Mouse (Mus musculus): Measurements from ENCODE around the gene Anks6. TPM values are rescaled to one million over a fixed set of nuclear protein-coding genes. Genes with fewer than 3 reads are reported as not detected.

Gene Anks6
- total and polyA plus RNA-seq, 3 experiments = not detected

- Histone ChIP-seq H3K9ac (ENCODE audit: insufficient read depth, low read depth) (no peak overlapping the region), H3K36me3 (replicated peaks in 1 of 2; ENCODE audit: control insufficient read depth in 1 of 2, insufficient read depth in 1 of 2, low read length in 1 of 2) (no peaks in the 10 kb centered on the region), H3K27ac (ENCODE audit: insufficient read depth, low read depth) (no peak overlapping the region), H3K79me2 (replicated peaks; ENCODE audit: control insufficient read depth, extremely low read depth, insufficient read depth, poor library complexity, severe bottlenecking) (no peaks in the 10 kb centered on the region), H3K4me2 (ENCODE audit: insufficient read depth, low read depth, poor library complexity, severe bottlenecking) (0 out of 2 replicates have a peak overlapping the region, but pooled peaks have one; percentile 3), H3K4me3 (replicated peaks in 1 of 3; ENCODE audit: low read depth in 2 of 3, low read length in 2 of 3, poor library complexity in 1 of 3) (no peak overlapping the region), H3K9me3 (replicated peaks; ENCODE audit: low read length) (no peaks in the 10 kb centered on the region), H3K4me1 (ENCODE audit: control insufficient read depth in 1 of 2, insufficient read depth in 2 of 2) (peaks cover 3 to 6% of the 10 kb centered on the region in 2 experiments; a peak in 2 of 4 replicates), H3K27me3 (replicated peaks) (peaks cover 6% of the 10 kb centered on the region)
- in situ Hi-C loops (cut with MboI; ENCODE audit: low pct_ligation_motif_present, low pct_unique_long_range_greater_than_20kb, low sequenced_read_pairs) = no loop called here
- no peak for DNase-seq (ENCODE audit: extremely low read depth)
- TF ChIP-seq UBTF (IDR thresholded peaks at IDR 0.05; ENCODE audit: low read depth, low read length) (no peak), ZNF384 (IDR thresholded peaks at IDR 0.05; ENCODE audit: low read depth, low read length) (no peak), USF2 (conservative IDR thresholded peaks at IDR 0.05; ENCODE audit: low read depth, low read length) (no peak), GABPA (IDR thresholded peaks at IDR 0.05; ENCODE audit: insufficient replicate concordance, low read depth, low read length) (no peak), PAX5 (IDR thresholded peaks at IDR 0.05; ENCODE audit: low read length) (no peak), MAX (IDR thresholded peaks at IDR 0.05; ENCODE audit: low read length) (no peak), JUN (IDR thresholded peaks at IDR 0.05; ENCODE audit: insufficient read depth, low read depth, low read length) (no peak), ELF1 (IDR thresholded peaks at IDR 0.05; ENCODE audit: low read depth, low read length) (no peak), CHD2 (IDR thresholded peaks at IDR 0.05; ENCODE audit: low read length) (no peak)
- dilution Hi-C loops (cut with MboI; ENCODE audit: extremely low pct_ligation_motif_present, extremely low pct_unique_long_range_greater_than_20kb, low sequenced_read_pairs) = no loop called here
Measured at GRCm38 (mm10) chr4:47080647-47081010, 23.4 kb upstream of the Anks6 start.

- dilution Hi-C loops (cut with MboI; ENCODE audit: extremely low pct_ligation_motif_present, extremely low pct_unique_long_range_greater_than_20kb, low sequenced_read_pairs) (no loop called here), in situ Hi-C loops (cut with MboI; ENCODE audit: low pct_ligation_motif_present, low pct_unique_long_range_greater_than_20kb, low sequenced_read_pairs) (no loop called here)
Measured at GRCm38 (mm10) chr4:47079997-47080646, 22.9 kb upstream of the Anks6 start.

GRCm38 (mm10) chr4:47075054-47075453 is 17.8 kb upstream of the Anks6 start:
- no peak for DNase-seq (ENCODE audit: extremely low read depth)
- in situ Hi-C loops (cut with MboI; ENCODE audit: low pct_ligation_motif_present, low pct_unique_long_range_greater_than_20kb, low sequenced_read_pairs) = no loop called here

More at GRCm38 (mm10) chr4:47079997-47080646, 22.9 kb upstream of the Anks6 start:
- Histone ChIP-seq H3K9me3 (replicated peaks; ENCODE audit: low read length) (no peaks in the 10 kb centered on the region), H3K4me1 (ENCODE audit: control insufficient read depth in 1 of 2, insufficient read depth in 2 of 2) (peaks cover 3 to 6% of the 10 kb centered on the region in 2 experiments; a peak in 2 of 4 replicates), H3K36me3 (replicated peaks in 1 of 2; ENCODE audit: control insufficient read depth in 1 of 2, insufficient read depth in 1 of 2, low read length in 1 of 2) (no peaks in the 10 kb centered on the region), H3K4me2 (ENCODE audit: insufficient read depth, low read depth, poor library complexity, severe bottlenecking) (0 out of 2 replicates have a peak overlapping the region, but pooled peaks have one; percentile 3), H3K27me3 (replicated peaks) (peaks cover 5% of the 10 kb centered on the region), H3K9ac (ENCODE audit: insufficient read depth, low read depth) (no peak overlapping the region), H3K79me2 (replicated peaks; ENCODE audit: control insufficient read depth, extremely low read depth, insufficient read depth, poor library complexity, severe bottlenecking) (no peaks in the 10 kb centered on the region), H3K4me3 (replicated peaks in 1 of 3; ENCODE audit: low read depth in 2 of 3, low read length in 2 of 3, poor library complexity in 1 of 3) (no peak overlapping the region), H3K27ac (ENCODE audit: insufficient read depth, low read depth) (no peak overlapping the region)
- no peak for DNase-seq (ENCODE audit: extremely low read depth)
- TF ChIP-seq BHLHE40 (IDR thresholded peaks at IDR 0.05; ENCODE audit: low read depth, low read length) (no peak), ELF1 (IDR thresholded peaks at IDR 0.05; ENCODE audit: low read depth, low read length) (peak; percentile 20; the same call in 1 of the 2 replicates), ZKSCAN1 (IDR thresholded peaks at IDR 0.05; ENCODE audit: borderline replicate concordance, low read depth, low read length) (no peak)

More at GRCm38 (mm10) chr4:47075054-47075453, 17.8 kb upstream of the Anks6 start:
- no peak overlapping the region for H3K4me2 ChIP-seq (ENCODE audit: insufficient read depth, low read depth, poor library complexity, severe bottlenecking)
- H3K27me3 ChIP-seq (replicated peaks) = peaks cover 3% of the 10 kb centered on the region
- H3K79me2 ChIP-seq (replicated peaks; ENCODE audit: control insufficient read depth, extremely low read depth, insufficient read depth, poor library complexity, severe bottlenecking) = no peaks in the 10 kb centered on the region
- no peaks in the 10 kb centered on the region for H3K9me3 ChIP-seq (replicated peaks; ENCODE audit: low read length)
- dilution Hi-C loops (cut with MboI; ENCODE audit: extremely low pct_ligation_motif_present, extremely low pct_unique_long_range_greater_than_20kb, low sequenced_read_pairs) = no loop called here
- no peaks in the 10 kb centered on the region for H3K36me3 ChIP-seq (replicated peaks in 1 of 2; ENCODE audit: control insufficient read depth in 1 of 2, insufficient read depth in 1 of 2, low read length in 1 of 2)
- H3K9ac ChIP-seq (ENCODE audit: insufficient read depth, low read depth) = no peak overlapping the region
- peaks cover 1 to 4% of the 10 kb centered on the region in 2 experiments; a peak in 1 of 4 replicates for H3K4me1 ChIP-seq (ENCODE audit: control insufficient read depth in 1 of 2, insufficient read depth in 2 of 2)
- no peak overlapping the region for H3K27ac ChIP-seq (ENCODE audit: insufficient read depth, low read depth)
- no peak overlapping the region for H3K4me3 ChIP-seq (replicated peaks in 1 of 3; ENCODE audit: low read depth in 2 of 3, low read length in 2 of 3, poor library complexity in 1 of 3)
- TF ChIP-seq ZNF384 (IDR thresholded peaks at IDR 0.05; ENCODE audit: low read depth, low read length) (no peak), POLR2A (IDR thresholded peaks at IDR 0.05; ENCODE audit: low read depth, low read length) (no peak), CTCF (conservative IDR thresholded peaks at IDR 0.05 in 1 of 2, IDR thresholded peaks at IDR 0.05 in 1 of 2; ENCODE audit: low read depth in 2 of 2, low read length in 2 of 2) (no peak), NRF1 (IDR thresholded peaks at IDR 0.05; ENCODE audit: low read depth, low read length) (no peak), MYC (IDR thresholded peaks at IDR 0.05; ENCODE audit: low read depth, low read length) (no peak)

Data from CH12.LX (cell line).